Mouse (Mus musculus) thymus, adult 2 months (tissue): ENCODE results near the gene Prkca.

Source experiments
- CTCF ChIP-seq: fragments of 200-500 bp; IDR thresholded peaks from 2 replicates; pipeline ENCODE4 v1.5.1; 2012; ENCODE audit warnings: mild to moderate bottlenecking, control low read depth, low read length, moderate library complexity, borderline replicate concordance; ENCODE audit not compliant: control insufficient read depth, poor library complexity, insufficient read depth; ENCODE audit errors: extremely low read depth
- POLR2A ChIP-seq: fragments of 200-500 bp; IDR thresholded peaks from 2 replicates; pipeline ENCODE4 v1.6.1; 2012; ENCODE audit warnings: mild to moderate bottlenecking, low read length, control low read depth, moderate library complexity; ENCODE audit not compliant: control insufficient read depth, poor library complexity, insufficient read depth; ENCODE audit errors: extremely low read depth

DNA sequence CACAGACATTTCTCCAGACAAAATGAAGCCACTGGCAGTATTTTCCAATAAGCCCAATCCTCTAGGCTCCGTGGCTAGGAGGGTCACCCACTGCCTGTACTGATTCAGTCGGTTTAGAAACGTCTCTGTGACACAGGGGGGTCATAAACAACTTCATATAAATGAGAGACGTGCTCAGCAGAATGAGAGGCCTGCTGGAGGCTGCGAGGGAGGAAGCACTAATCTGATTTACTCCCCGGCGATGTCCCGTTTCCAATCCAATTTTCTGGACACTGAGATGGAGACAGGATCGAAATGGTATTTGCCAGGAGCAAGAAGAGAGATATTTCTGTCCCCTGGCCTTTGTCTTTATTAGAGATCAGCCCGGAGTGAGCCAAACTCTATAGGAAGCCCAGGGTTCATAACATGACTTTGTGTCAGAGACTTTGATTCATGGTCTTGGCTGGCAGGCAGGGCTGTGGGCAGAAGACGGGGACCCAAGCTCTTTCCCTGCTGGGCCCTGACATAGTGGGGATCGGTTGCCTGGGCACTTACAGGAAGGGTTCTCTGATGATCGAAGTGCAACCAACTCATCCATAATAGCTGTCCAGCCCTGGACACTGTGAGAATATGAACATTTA lies 120.0 kb downstream of the Prkca start:
- TF ChIP-seq CTCF, result no peak
- no peak for TF ChIP-seq POLR2A
